Mouse (Mus musculus) spleen, adult 2 months (tissue): ENCODE data around the gene Gm20721.

Experiments used
- CTCF ChIP-seq: fragments of 200-500 bp; IDR thresholded peaks from 2 replicates; pipeline ENCODE4 v1.5.1; 2011; ENCODE audit warnings: mild to moderate bottlenecking, inconsistent platforms; ENCODE audit not compliant: insufficient read depth, insufficient read length, insufficient replicate concordance; ENCODE audit errors: extremely low read depth
- POLR2A ChIP-seq: fragments of 200-500 bp; IDR thresholded peaks from 2 replicates; pipeline ENCODE4 v1.6.1; 2011; ENCODE audit warnings: low read depth, low read length, inconsistent platforms

DNA sequence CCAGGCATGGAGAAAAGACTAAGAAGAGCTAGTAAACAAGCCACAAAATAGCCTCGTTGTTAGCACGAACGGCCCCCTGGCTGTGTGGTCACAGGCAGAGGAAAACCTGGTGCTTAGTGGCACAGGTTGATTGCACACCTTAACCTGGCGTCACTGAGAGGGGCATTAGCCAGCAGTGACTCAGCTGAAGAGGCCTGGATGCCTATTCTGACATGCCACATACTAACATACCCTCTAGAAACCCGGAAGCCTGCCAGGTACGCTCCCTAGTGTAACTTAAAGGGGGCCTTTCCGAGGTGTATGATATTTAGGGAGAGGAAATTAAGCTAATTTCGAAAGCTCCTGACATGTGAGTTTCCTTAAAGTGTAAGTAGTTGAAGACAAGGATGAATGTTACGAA lies 29.9 kb downstream of the Gm20721 start:
- no peak for TF ChIP-seq POLR2A
- TF ChIP-seq CTCF, result no peak
